Mouse (Mus musculus): ENCODE measurements around the gene Gm20518.

- TF ChIP-seq CTCF (IDR thresholded peaks at IDR 0.05; ENCODE audit: low read depth): no peak
- no peak for TF ChIP-seq EP300 (IDR thresholded peaks at IDR 0.05; ENCODE audit: low read depth)
Measured at GRCm38 (mm10) chr16:17857157-17857556, 34.3 kb downstream of the Gm20518 start.

Data from liver, embryonic 14.5 days (tissue).